Mouse (Mus musculus) bone marrow, adult 2 months (tissue): ENCODE measurements around the gene Kif3b.
"Not testable (repeated sequence)": the region's sequence is repeated elsewhere in the genome, so short reads cannot be mapped to it uniquely, and the experiment has no call there.

Experiments
- CTCF ChIP-seq: fragments of 200-500 bp; IDR thresholded peaks from 2 replicates; pipeline ENCODE4 v1.5.1; 2011; ENCODE audit warnings: low read length, control low read depth; ENCODE audit not compliant: control insufficient read depth, insufficient read depth
- POLR2A ChIP-seq: fragments of 200-500 bp; IDR thresholded peaks from 2 replicates; pipeline ENCODE4 v1.6.1; 2011; ENCODE audit warnings: low read depth, mild to moderate bottlenecking, control low read depth, low read length, borderline replicate concordance; ENCODE audit not compliant: control insufficient read depth

GRCm38 (mm10) chr2:153364531-153364930 is 73.3 kb downstream of the Kif3b start:
- not testable (repeated sequence) for TF ChIP-seq CTCF, POLR2A
